Mouse (Mus musculus): ENCODE measurements around the gene Borcs5.

Borcs5 gene

DNA sequence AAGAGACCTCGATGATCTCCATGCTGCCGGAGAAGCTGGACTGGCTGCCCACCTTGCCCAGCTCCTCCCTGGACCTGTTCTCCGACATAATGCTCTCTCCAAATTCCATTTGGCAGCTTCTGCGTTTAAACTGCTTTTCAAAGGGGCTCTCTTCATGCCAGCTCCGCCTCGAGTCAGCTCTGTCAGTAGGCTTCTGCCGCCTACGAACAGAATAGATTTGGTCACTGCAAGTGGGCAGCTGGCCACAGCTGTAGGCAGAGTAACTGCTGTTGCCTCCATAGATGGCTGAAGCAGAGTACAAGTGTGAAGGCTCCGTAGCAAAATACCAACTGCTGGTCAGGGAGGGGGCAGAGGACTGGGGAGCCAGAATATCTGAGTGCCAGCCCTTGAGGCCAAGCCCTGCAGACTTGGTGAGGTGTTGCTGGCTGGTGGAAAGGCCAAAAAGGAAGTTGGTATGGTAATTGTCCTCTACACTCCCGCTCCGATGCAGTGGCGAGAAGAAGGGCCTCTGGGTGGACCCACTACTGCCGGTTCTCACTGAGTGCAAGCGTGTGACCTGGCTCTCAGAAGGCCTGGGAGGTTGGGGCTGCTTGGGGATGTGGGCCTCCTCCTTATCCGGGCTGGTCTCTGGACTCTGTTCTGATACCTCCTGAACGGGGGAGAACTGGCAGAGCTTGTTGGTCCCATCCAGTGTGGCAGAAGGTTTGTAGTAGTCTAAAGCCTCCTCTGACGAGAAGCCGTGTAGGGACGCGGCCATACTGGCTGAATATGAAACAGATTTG is 78.8 kb downstream of the Borcs5 start:
- no peak for DNase-seq (ENCODE audit: low spot score)

DNA sequence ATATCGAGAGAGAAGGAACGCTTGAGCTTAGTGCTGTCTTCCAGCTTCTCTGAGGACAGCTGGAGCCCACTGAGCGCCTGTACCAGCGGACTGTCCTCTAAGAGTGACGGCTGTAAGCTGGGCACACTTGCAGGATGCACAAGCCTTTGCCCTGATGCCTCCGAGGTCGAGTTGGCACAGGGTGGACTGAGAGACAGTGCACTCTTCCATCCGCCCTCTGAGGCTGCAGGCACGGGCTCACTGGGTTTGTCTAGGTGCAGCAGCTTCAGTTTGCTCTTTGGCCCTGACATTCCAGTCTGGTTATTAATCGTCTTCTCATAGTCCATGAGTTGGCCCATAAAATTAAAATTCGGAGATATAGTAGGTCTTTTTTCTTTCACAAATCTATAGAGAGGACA is 79.4 kb downstream of the Borcs5 start:
- no peak for DNase-seq (ENCODE audit: low spot score)

DNA sequence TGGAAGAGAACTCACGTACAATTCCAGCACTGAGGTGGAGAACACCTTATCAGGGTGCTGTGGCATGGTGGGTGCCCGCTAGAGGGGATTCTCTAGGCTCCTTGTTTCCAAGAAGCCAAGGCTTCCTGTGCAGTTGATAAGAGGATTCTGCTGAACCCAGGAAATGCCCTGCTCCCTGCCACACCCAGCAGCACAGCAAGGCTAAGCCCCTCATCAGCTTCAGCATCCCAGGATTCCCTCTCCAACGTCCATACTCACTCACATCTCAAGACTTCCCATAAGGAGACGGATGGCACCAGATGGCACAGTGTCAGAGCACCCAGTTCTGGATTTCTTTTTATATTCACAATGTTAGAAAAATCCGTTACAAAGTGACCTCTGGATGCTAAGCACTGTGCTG is 79.8 kb downstream of the Borcs5 start:
- DNase-seq (ENCODE audit: low spot score) = no peak

DNA sequence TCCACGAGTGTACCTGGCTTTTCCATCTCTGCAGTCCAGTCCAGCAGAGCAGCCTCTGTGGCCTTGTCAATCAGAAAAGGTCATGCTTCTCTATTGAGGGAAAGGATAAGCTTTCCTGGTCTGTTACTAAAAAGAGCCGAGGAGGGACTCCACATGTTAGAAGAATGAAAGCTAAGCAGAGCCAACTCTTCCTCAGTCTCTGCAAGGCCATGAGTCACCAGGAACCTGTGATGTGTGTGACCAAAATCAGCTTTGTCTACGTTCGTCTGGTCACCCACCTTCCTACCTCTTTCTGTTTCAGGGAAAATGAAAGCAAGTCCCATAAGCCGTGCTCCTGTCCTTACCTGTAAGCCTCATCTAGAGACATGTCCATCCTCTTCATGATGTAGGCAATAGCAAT is 80.8 kb downstream of the Borcs5 start:
- DNase-seq (ENCODE audit: low spot score) = no peak

DNA sequence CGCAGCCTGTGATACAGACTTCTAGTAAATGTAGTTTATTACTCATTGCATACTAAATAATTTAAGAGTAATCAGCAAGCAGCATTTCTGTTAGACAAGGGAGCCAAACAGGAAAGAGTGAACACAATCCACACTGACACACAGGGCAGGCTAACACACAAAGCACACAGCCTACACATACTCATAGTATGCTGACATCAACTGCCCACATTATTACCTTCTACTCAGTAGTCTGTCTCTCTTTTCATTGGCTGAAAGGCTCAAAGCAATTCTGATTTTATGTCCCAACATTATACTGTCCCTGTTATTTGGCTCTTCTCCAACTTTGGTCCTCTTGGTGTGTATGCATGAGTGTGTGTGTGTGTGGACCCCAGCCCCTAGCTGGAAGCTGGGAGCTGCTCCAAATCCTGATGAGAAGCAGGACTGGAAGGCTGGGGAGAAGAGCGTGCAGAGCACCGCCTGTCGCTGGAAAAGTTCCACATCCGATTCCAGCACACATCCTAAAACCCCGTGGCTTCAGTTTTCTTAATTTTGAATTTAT is 82.5 kb downstream of the Borcs5 start:
- no peak for DNase-seq (ENCODE audit: low spot score)

DNA sequence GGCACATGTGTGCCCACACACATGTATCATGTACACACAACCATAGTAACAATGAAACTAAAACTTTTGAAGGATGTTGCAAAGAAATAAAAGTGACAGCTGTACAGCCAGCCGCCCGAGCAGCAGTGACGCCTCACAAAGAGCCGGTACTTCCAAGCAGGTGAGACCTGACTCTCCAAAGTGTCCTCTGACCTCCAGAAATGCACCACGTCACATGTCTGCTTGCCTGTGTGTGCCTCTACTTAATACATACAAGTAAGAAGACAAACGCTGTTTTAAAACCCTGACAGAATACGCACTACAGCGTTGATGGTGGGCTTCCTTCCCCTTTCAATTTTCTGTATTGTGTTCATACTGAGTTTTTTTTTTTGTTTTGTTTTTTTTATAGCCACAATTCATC is 83.6 kb downstream of the Borcs5 start:
- no peak for DNase-seq (ENCODE audit: low spot score)

DNA sequence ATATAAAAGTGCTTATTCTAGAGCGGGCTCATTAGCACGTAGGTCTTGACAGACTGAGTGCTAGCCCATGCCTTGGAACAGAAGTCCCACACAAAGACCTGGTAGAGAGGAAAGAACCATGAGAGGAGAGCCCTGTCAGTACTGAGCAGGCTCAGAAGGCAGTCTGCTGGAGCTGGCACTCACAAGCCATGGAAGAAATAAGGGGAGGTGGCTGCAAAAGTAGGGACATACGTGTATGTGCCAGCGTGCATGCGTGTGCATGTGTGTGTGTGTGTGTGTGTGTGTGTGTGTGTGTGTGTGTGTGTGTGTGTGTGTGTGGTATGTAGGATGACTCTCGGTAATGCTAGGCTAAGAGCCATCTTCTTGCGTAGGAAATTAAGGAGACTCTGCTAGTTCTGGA is 84.0 kb downstream of the Borcs5 start:
- no peak for DNase-seq (ENCODE audit: low spot score)

DNA sequence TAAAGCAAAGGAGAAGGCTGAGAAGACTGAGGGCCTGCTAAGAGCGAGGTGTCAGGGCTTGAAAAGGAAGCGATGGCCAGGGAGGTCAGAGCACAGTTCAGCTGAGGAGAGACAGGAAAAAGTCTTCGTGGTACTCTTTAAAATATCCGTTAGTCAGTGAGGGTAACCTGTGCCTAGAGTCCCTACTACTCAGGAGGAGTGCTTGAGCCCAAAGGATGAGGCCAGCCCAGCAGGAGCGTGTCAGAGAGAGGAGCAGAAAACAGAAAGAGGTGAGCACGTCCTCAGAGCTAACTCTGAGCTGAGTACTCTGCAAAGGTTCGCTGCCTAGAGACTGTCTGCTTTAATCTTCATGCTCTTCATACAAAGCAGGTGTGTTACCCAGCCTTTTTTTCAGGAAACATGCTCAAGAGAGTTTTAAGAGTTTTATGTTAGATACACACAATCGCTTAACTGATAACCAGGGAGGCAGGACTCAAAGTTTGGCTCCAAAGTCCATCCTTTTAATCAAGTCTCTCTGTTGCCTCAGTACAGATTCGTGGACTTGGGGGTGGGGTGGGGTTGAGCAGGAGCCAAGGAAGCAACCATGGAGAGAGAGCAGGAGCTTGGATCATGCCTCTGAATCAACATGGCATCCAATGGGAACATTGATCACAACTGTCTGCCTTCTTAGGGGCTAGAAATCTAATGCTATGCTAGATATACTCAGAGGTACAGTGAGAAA is 84.7 kb downstream of the Borcs5 start:
- no peak for DNase-seq (ENCODE audit: low spot score)

DNA sequence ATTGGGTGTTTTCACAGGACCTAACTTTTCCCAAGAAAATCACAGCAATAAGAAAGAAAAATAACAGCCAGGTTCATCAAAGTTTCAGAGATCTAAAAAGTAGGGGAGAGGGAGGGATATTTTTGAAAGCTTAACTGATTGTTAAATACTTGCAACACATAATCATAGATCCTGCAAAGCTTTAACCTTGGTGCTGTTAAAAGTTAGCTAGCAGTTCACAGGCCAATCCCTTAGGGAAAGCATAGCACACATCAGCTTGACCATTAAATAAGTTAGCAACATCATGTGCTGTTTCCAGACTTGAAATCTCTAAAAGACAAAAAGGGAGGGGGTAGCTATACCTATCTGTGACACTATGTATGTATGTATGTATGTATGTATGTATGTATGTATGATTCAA is 86.1 kb downstream of the Borcs5 start:
- DNase-seq (ENCODE audit: low spot score) = no peak

DNA sequence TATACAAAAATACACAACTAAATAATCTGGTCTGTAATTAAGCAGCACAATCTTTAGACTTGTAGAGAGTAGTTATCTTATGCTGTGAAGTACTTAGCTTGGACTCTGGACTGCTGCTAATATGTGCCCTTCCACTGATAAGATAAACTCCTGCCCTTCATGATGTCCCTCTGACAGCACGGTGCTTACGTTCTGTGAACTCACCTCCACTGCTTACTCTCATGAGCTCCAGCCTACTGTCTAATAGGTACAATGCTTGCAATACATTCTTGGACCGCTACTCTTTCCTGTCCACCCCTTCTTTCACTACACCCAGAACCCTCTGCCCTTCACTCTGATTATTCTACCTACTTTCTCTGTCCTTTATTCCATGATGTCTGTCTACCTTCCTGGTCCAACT is 91.7 kb downstream of the Borcs5 start:
- DNase-seq (ENCODE audit: low spot score) = no peak

DNA sequence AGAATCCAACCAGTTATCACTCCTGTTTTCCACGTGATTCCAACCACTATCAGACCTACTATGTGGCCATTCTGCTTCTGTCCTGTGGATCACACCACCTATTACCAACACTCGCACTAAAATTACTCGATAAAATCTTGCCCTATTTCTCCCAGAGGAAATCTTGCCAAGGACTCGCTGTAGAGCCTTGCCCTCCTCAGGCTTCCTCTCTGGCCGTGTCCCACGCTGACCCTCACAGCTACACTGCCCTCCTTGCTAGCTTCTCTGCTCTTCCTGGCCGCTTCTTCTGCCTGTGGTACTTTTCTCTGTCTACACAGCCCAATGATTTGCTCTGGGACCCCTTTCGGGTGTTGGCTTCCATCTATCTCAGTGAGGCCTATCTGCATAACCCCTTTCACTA is 93.5 kb downstream of the Borcs5 start:
- DNase-seq (ENCODE audit: low spot score) = no peak

DNA sequence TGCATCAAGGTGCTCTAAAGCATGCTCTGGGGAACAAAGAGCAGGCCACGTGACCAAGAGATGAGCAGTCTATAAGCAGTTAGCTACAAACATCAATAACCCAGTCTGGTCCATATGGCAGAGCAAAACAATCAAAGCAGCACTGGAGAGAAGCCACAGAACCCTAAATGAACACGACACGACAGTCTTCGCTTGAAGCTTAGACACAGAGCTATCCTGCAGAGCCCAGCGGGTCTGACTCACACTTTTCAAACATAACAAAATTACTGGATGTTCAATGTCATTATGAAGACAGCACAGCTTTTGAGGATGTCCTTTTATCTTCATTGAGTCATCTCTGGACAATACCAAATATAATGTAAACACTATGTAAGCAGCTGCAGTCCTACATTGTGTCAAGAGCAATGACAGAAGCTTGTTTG is 94.5 kb downstream of the Borcs5 start:
- no peak for DNase-seq (ENCODE audit: low spot score)

DNA sequence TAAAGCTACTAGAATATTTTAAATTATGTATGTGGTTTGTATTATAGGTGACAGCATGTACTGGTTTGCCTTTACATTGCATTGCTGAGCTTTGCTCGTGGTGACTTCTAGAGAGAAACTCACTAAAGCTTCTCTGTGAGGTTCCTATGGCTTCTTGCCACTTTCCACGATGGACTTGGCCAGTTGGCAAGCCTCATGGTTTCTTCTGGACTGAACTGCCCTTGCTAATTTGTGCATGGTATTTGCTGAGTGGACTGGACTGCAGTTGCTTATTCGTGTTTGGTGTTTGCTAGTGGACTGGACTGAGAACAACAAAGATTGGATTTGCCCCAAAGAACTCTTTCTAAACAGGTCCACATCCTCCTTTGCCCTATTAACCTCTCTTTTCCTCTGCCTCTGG is 97.5 kb downstream of the Borcs5 start:
- peak; percentile 86 for DNase-seq (ENCODE audit: low spot score)

DNA sequence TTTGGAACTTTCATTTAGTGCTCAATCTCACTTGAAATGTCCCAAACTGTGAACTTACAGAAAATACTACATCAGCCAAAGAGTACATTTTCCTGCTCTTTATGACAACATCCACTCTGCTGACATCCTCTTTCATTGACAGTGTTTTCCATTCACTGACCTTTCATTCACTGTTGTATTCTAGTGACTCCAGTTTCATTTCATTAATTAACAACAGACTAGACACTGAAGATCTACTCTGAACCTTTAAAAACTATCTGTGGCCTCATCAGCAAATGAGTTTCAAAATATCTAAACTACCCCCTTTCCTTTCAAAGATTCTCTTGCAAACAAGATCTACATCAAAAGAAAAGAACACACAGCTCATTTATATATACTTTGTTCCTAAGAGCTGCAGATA is 104.3 kb downstream of the Borcs5 start:
- no peak for DNase-seq (ENCODE audit: low spot score)

DNA sequence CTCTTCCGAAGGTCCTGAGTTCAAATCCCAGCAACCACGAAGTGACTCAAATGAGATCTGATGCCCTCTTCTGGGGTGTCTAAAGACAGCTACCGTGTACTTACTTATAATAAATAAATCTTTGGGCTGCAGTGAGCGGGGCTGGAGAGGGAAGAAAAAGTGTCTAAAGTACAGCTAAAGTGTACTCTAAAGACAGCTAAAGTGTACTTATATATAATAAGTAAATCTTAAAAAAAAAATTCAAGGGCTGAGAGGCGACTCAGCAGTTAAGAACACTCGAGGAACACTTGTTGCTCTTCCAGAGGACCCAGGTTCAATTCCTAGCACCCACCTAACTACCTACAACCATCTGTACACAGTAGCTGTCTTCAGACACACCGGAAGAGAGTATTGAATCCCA is 106.6 kb downstream of the Borcs5 start:
- no peak for DNase-seq (ENCODE audit: low spot score)

DNA sequence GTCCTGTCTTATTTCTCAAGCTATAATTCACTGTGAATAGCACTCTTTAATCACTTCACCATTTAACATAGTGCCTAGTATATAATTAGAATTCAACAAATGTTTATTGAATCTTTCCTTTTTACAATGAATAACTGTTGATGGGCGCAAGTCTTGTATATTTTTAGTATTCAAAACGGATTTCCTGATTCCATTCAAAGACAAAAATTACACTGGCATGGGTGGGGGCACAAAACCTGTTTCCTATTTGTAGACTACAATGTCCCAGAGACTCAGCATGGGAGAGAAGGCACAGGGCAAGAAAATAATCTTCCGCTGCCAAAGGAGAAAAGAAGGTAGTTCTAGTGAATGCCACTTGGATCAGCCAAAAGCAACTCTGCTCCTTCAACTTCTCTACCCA is 108.8 kb downstream of the Borcs5 start:
- no peak for DNase-seq (ENCODE audit: low spot score)

DNA sequence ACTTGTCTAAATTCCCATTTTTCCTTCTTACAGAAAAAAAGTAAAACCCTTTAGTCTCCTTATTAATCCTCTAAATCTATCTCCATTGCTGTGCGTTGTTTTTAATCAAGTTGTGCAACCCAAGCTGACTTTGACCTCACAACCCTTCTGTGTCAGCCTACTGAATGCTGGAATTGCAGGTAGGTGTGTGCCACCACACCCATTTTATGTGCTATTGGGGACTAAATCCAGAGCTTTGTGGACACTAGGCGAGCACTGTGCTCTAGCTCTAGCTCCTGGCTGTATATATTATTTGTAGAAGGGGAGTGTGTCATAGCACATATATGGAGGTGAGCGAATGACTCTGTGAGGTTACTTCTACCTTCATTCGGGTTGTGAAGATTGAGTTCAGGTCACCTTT is 111.8 kb downstream of the Borcs5 start:
- DNase-seq (ENCODE audit: low spot score) = no peak

DNA sequence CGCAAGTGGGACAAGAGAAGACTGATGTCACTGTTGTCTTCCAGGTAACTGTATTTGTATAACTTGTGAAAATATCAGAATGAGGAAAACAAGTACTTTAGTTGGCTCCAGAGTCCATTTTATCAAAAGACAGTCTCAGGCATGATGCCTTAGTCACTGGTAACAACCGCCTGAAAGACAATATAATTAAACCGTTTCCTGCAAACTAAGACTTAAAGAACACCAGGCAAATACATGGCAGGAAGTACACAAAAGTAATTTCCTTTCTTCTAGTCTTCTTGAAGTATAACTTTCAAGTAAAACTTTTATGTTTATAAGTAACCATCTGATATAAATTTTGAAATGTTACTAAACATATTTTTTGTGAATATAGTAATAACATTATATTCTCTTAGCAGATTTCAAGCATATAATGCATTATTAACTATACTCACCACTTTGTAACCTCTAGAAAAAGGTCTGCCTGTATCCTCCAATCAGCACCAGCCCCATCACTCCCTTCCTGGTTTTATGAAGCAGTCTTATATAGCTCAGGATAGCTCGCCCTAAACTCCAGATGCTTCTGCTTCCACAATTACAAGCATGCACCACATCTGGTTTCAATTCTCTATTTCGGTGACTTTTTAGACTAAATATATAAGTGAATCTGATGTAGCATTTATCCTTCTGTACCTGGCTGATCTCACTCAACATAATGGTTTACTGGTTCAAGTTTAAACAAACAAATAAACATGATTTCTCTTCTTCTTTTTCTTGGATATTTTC is 112.8 kb downstream of the Borcs5 start:
- DNase-seq (ENCODE audit: low spot score) = no peak

DNA sequence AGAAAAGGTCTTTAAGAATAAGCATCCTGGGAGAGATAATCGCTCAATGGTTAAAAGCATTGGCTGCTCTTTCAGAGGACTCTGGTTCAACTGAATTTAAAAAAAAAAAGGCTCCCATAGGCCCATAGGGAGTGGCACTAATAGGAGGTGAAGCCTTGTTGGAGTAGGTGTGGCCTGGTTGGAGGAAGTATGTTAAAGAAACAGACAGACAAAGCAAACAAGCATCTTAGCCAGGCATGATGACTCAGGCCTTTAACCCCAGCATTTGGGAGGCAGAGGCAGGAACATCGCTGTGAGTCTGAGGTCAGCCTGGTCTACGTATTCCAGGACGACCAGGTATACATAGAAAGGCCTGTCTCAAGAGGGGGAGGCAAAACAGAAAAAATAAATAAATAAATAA is 114.1 kb downstream of the Borcs5 start:
- DNase-seq (ENCODE audit: low spot score) = no peak

DNA sequence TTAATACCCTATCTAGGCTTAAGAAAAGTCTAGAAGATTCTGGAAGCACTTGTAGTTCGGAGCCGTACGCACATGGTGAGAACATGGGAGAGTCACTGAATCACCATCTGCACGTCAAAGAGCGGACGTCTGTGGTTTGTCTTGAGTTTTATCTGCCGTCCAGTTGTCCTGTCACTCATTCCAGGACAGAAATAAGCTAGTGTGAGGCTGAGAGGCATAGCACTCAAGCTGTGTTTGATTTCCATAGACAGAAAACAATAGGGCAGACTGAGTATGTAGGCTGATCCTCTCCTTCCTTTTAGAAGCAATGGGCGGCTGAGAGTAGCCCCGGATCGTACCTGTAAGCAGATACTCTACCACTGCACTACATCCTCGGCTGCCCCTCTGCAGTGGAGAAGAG is 114.5 kb downstream of the Borcs5 start:
- DNase-seq (ENCODE audit: low spot score) = no peak

DNA sequence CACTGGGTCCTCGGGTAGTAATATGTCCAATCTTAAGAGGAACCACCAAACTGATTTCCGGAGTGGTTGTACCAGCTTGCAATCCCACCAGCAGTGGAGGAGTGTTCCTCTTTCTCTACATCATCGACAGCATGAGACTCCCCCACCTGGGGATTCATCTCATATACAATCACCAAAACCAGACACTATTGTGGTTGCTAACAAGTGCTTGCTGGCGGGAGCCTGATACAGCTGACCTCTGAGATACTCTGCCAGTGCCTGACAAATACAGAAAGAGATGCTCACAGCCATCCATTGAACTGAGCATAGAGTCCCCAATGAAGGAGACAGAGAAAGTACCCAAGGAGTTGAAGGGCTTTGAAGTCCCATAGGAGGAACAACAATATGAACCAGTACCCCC is 116.7 kb downstream of the Borcs5 start:
- DNase-seq (ENCODE audit: low spot score) = no peak

Data from adipocyte (in vitro differentiated cells).